Mouse (Mus musculus): ENCODE measurements at regions not wholly inside any gene's neighbourhood (a gene's known extent, or its start where the extent isn't known, plus 50 kb on each side); places are given as distances from the start of the nearest gene placed in this dataset.

- 54% methylated on average over 7 of the region's 7 CpGs for WGBS
- ATAC-seq = no peak
- Histone ChIP-seq H3K27ac (ENCODE audit: low read length) (no peak overlapping the region), H3K27me3 (replicated peaks; ENCODE audit: control insufficient read depth, insufficient read depth, low read length) (no peaks in the 10 kb centered on the region), H3K9ac (ENCODE audit: low read depth, low read length) (no peak overlapping the region), H3K4me2 (ENCODE audit: low read depth, low read length) (no peak overlapping the region), H3K4me3 (ENCODE audit: low read length) (no peak overlapping the region), H3K36me3 (ENCODE audit: control insufficient read depth, insufficient read depth, low read length) (no peaks in the 10 kb centered on the region), H3K9me3 (ENCODE audit: control insufficient read depth, low read length) (no peaks in the 10 kb centered on the region), H3K4me1 (ENCODE audit: control insufficient read depth, insufficient read depth, low read length) (peaks cover 2% of the 10 kb centered on the region)
Measured at GRCm38 (mm10) chr8:25331161-25331776, 507.1 kb upstream of the Adam5 start.

GRCm38 (mm10) chr8:25329791-25330190 lies 505.6 kb upstream of the Adam5 start:
- Histone ChIP-seq H3K4me1 (ENCODE audit: control insufficient read depth, insufficient read depth, low read length) (peaks cover 2% of the 10 kb centered on the region), H3K4me3 (ENCODE audit: low read length) (no peak overlapping the region), H3K9ac (ENCODE audit: low read depth, low read length) (no peak overlapping the region), H3K4me2 (ENCODE audit: low read depth, low read length) (no peak overlapping the region), H3K27me3 (replicated peaks; ENCODE audit: control insufficient read depth, insufficient read depth, low read length) (no peaks in the 10 kb centered on the region), H3K27ac (ENCODE audit: low read length) (no peak overlapping the region), H3K36me3 (ENCODE audit: control insufficient read depth, insufficient read depth, low read length) (no peaks in the 10 kb centered on the region), H3K9me3 (ENCODE audit: control insufficient read depth, low read length) (no peaks in the 10 kb centered on the region)
- WGBS = 49% methylated on average over 1 of the region's 1 CpGs
- ATAC-seq = no peak

GRCm38 (mm10) chr8:25328318-25328717 lies 504.1 kb upstream of the Adam5 start:
- Histone ChIP-seq H3K36me3 (ENCODE audit: control insufficient read depth, insufficient read depth, low read length) (no peaks in the 10 kb centered on the region), H3K9ac (ENCODE audit: low read depth, low read length) (no peak overlapping the region), H3K27me3 (replicated peaks; ENCODE audit: control insufficient read depth, insufficient read depth, low read length) (no peaks in the 10 kb centered on the region), H3K4me3 (ENCODE audit: low read length) (no peak overlapping the region), H3K27ac (ENCODE audit: low read length) (no peak overlapping the region), H3K4me1 (ENCODE audit: control insufficient read depth, insufficient read depth, low read length) (peaks cover 2% of the 10 kb centered on the region), H3K4me2 (ENCODE audit: low read depth, low read length) (no peak overlapping the region), H3K9me3 (ENCODE audit: control insufficient read depth, low read length) (no peaks in the 10 kb centered on the region)
- WGBS = 61% methylated on average over 3 of the region's 3 CpGs
- ATAC-seq = no peak

- 70% methylated on average over 6 of the region's 6 CpGs for WGBS
Measured at GRCm38 (mm10) chr8:25326930-25327329, 502.8 kb upstream of the Adam5 start.

GRCm38 (mm10) chr8:25326257-25326656 lies 502.1 kb upstream of the Adam5 start:
- H3K9ac ChIP-seq (ENCODE audit: low read depth, low read length) = no peak overlapping the region
- no peak overlapping the region for H3K4me3 ChIP-seq (ENCODE audit: low read length)
- no peaks in the 10 kb centered on the region for H3K27me3 ChIP-seq (replicated peaks; ENCODE audit: control insufficient read depth, insufficient read depth, low read length)
- H3K9me3 ChIP-seq (ENCODE audit: control insufficient read depth, low read length) = no peaks in the 10 kb centered on the region
- no peaks in the 10 kb centered on the region for H3K36me3 ChIP-seq (ENCODE audit: control insufficient read depth, insufficient read depth, low read length)
- WGBS = 75% methylated on average over 12 of the region's 12 CpGs
- H3K4me1 ChIP-seq (ENCODE audit: control insufficient read depth, insufficient read depth, low read length) = peaks cover 2% of the 10 kb centered on the region
- H3K4me2 ChIP-seq (ENCODE audit: low read depth, low read length) = no peak overlapping the region
- ATAC-seq = no peak
- H3K27ac ChIP-seq (ENCODE audit: low read length) = no peak overlapping the region

More at GRCm38 (mm10) chr8:25326930-25327329, 502.8 kb upstream of the Adam5 start:
- Histone ChIP-seq H3K4me1 (ENCODE audit: control insufficient read depth, insufficient read depth, low read length) (peaks cover 2% of the 10 kb centered on the region), H3K4me3 (ENCODE audit: low read length) (no peak overlapping the region), H3K27me3 (replicated peaks; ENCODE audit: control insufficient read depth, insufficient read depth, low read length) (no peaks in the 10 kb centered on the region), H3K36me3 (ENCODE audit: control insufficient read depth, insufficient read depth, low read length) (no peaks in the 10 kb centered on the region), H3K9ac (ENCODE audit: low read depth, low read length) (no peak overlapping the region), H3K4me2 (ENCODE audit: low read depth, low read length) (no peak overlapping the region), H3K9me3 (ENCODE audit: control insufficient read depth, low read length) (no peaks in the 10 kb centered on the region), H3K27ac (ENCODE audit: low read length) (no peak overlapping the region)
- no peak for ATAC-seq

GRCm38 (mm10) chr8:25324731-25325130 lies 500.6 kb upstream of the Adam5 start:
- H3K9ac ChIP-seq (ENCODE audit: low read depth, low read length) = no peak overlapping the region

GRCm38 (mm10) chr8:25323643-25324420 lies 499.7 kb upstream of the Adam5 start:
- Histone ChIP-seq H3K4me2 (ENCODE audit: low read depth, low read length) (no peak overlapping the region), H3K9ac (ENCODE audit: low read depth, low read length) (no peak overlapping the region), H3K27ac (ENCODE audit: low read length) (0 out of 2 replicates have a peak overlapping the region, but pooled peaks have one; percentile 5), H3K36me3 (ENCODE audit: control insufficient read depth, insufficient read depth, low read length) (no peaks in the 10 kb centered on the region), H3K4me1 (ENCODE audit: control insufficient read depth, insufficient read depth, low read length) (no peaks in the 10 kb centered on the region), H3K4me3 (ENCODE audit: low read length) (no peak overlapping the region), H3K27me3 (replicated peaks; ENCODE audit: control insufficient read depth, insufficient read depth, low read length) (no peaks in the 10 kb centered on the region), H3K9me3 (ENCODE audit: control insufficient read depth, low read length) (no peaks in the 10 kb centered on the region)
- WGBS = 43% methylated on average over 19 of the region's 19 CpGs
- ATAC-seq = no peak

More at GRCm38 (mm10) chr8:25324731-25325130, 500.6 kb upstream of the Adam5 start:
- Histone ChIP-seq H3K4me3 (ENCODE audit: low read length) (no peak overlapping the region), H3K36me3 (ENCODE audit: control insufficient read depth, insufficient read depth, low read length) (no peaks in the 10 kb centered on the region), H3K27me3 (replicated peaks; ENCODE audit: control insufficient read depth, insufficient read depth, low read length) (no peaks in the 10 kb centered on the region), H3K4me2 (ENCODE audit: low read depth, low read length) (no peak overlapping the region), H3K4me1 (ENCODE audit: control insufficient read depth, insufficient read depth, low read length) (no peaks in the 10 kb centered on the region; the same call in none of the 2 replicates), H3K27ac (ENCODE audit: low read length) (no peak overlapping the region), H3K9me3 (ENCODE audit: control insufficient read depth, low read length) (no peaks in the 10 kb centered on the region)
- WGBS = 81% methylated on average over 9 of the region's 9 CpGs
- no peak for ATAC-seq

GRCm38 (mm10) chr8:25316383-25316782 lies 492.2 kb upstream of the Adam5 start:
- WGBS = 84% methylated on average over 4 of the region's 4 CpGs
- H3K27me3 ChIP-seq (replicated peaks; ENCODE audit: control insufficient read depth, insufficient read depth, low read length) = no peaks in the 10 kb centered on the region
- H3K4me3 ChIP-seq (ENCODE audit: low read length) = no peak overlapping the region
- H3K9me3 ChIP-seq (ENCODE audit: control insufficient read depth, low read length) = no peaks in the 10 kb centered on the region
- no peak overlapping the region for H3K27ac ChIP-seq (ENCODE audit: low read length)
- no peaks in the 10 kb centered on the region for H3K4me1 ChIP-seq (ENCODE audit: control insufficient read depth, insufficient read depth, low read length)
- H3K36me3 ChIP-seq (ENCODE audit: control insufficient read depth, insufficient read depth, low read length) = no peaks in the 10 kb centered on the region
- ATAC-seq = no peak
- no peak overlapping the region for H3K9ac ChIP-seq (ENCODE audit: low read depth, low read length)
- no peak overlapping the region for H3K4me2 ChIP-seq (ENCODE audit: low read depth, low read length)

- Histone ChIP-seq H3K27ac (ENCODE audit: low read length) (no peak overlapping the region), H3K27me3 (replicated peaks; ENCODE audit: control insufficient read depth, insufficient read depth, low read length) (no peaks in the 10 kb centered on the region), H3K36me3 (ENCODE audit: control insufficient read depth, insufficient read depth, low read length) (no peaks in the 10 kb centered on the region), H3K9me3 (ENCODE audit: control insufficient read depth, low read length) (no peaks in the 10 kb centered on the region), H3K4me3 (ENCODE audit: low read length) (no peak overlapping the region), H3K4me2 (ENCODE audit: low read depth, low read length) (no peak overlapping the region), H3K4me1 (ENCODE audit: control insufficient read depth, insufficient read depth, low read length) (no peaks in the 10 kb centered on the region), H3K9ac (ENCODE audit: low read depth, low read length) (no peak overlapping the region)
- WGBS = 53% methylated on average over 12 of the region's 12 CpGs
- no peak for ATAC-seq
Measured at GRCm38 (mm10) chr8:25311811-25312533, 487.8 kb upstream of the Adam5 start.

All from intestine, embryonic 16.5 days (tissue).